Mouse (Mus musculus): ENCODE results near the gene Taf8.
"Not testable (repeated sequence)": the region's sequence is repeated elsewhere in the genome, so short reads cannot be mapped to it uniquely, and the experiment has no call there.

The Taf8 gene

DNA sequence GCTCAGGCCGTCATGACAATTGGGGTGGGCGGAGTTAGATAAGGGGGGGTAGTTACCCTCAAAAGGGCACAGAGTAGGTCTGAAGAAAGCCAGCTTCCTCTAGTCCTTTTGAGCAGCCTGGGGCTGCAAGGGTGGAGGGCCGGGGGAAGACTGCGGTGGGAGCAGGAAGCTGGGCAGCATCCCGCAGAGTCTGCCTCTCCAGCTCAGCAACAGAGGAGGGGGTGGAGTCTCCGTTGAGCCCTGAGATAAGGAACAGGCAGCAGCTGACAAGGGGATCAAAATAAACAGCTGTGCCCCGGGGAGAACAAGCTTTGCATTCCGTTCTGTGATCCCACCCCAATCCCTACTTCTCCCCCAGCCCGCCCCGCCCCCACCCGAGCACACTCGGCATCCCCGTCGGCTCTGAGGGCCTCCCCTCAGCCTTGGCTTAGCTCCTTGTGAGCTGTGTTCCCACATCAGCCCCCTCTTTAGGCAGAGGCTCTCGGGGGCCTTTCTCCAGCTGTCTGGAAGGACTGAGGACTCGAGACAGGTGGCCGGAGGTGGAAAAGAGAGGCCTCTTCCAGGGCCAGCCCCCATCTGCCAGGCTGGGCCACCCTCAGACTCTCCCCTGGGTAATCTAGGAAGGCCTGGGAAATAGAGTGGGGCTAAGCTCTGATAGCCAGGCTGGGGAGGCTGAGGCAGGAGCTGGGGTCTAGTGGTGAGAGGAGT, 19.6 kb upstream of the Taf8 start:
- DNase-seq (ENCODE audit: extremely low spot score, low read depth, low spot score), result peak; percentile 14

DNA sequence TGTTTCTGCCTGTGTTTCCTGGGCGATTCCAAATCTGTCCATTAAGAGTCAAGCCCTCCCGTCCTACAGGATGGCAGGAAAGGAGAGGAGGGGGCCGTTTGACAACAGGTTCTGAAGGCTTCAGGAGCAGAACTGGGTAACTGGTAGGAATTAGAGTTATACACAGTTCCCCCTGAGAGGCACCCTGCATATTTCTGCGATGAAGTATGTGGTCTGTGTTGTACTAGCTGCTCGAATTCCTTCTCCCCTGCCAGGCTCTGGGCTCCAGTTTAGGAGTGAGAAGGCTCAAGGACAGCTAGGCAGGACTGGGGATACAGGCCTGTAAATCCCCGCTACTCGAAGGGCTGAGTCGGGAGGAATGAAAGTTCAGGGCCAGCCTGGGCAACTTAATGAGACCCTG, 16.1 kb upstream of the Taf8 start:
- no peak for DNase-seq (ENCODE audit: extremely low spot score, low read depth, low spot score)

DNA sequence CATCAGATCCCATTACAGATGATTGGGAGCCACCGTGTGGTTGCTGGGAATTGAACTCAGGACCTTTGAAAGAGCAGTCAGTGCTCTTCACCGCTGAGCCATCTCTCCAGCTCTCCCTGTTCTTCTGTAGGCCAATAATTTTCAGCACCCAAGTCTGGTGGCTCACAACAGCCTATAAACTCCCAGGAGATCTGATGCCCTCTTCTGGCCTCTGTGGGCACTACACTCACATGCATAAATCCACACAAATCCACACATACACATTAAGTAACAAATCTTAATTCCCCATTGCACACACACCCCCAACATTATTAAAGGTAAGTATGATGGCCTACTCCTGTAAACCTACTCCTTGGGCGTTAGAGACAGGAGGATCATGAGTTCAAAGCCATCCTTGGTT, 14.1 kb upstream of the Taf8 start:
- no peak for DNase-seq (ENCODE audit: extremely low spot score, low read depth, low spot score)

DNA sequence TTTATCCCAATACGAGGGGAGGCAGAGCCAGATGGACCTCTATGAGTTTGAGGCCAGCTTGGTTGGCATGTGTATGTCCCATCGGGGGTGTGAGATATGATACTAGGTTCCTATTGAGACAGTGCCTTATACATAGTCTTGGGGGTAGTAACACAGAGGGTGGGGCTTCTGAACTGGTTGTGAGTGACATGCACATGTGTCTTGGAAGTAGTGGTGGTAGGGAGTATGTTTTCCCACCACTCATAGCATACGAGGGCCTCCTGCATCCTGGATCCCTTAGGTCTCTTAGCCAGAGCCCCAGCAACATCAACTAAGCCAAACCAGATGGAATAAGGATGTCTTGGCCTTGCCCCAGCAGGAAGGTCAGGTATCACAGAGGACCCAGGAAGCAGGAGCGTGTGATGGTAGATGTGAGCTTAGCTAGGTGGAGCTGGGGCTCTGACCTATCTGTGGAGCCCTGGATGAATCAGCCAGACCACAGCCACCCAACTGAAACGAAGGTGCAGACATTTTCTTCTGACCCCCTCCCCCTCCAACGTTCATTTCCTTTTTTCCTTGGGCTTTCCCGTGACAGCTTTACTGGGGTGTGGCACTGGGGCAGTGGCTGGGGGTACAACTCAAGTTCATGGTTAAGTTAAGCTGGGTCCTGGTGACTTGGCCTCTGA, 13.2 kb upstream of the Taf8 start:
- DNase-seq (ENCODE audit: extremely low spot score, low read depth, low spot score), result no peak

DNA sequence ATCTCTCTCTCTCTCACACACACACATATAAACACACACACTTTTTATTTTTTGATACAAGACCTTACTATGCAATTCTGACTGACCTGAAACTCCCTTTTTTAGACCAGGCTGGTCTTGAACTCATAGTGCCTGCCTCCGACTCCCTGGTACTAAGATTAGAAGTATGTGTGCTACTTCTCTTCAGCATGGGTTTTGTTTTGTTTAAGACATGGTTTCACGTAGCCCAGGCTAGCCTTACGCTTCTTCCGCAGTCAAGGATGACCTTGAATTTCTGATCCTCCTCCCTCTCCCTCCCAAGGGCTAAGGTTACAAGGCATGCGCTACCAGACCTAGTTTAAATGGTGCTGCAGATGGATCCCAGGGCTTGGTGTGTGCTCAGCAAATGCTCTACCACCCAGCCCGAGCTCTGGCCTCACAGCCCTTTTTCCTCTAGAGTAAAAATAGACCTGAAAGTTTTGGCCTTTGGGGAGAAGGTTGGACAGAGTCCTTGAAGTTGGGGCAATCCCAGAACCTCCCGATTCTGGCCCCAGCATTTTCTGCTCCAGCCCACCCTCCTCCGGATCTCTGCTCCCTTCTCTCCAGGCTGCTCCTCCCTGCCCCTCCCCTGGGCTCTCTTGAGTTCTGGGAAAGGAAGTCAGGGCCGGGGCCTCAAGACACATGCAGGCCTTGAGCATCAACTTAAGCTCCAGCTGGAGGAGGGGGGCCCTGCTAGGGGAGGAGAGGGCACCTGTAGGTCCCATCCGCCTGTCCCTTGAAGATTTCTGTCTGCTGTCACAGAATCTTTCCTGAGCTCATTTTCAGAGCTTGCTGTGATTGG, 11.1 kb upstream of the Taf8 start:
- DNase-seq (ENCODE audit: extremely low spot score, low read depth, low spot score), result no peak

DNA sequence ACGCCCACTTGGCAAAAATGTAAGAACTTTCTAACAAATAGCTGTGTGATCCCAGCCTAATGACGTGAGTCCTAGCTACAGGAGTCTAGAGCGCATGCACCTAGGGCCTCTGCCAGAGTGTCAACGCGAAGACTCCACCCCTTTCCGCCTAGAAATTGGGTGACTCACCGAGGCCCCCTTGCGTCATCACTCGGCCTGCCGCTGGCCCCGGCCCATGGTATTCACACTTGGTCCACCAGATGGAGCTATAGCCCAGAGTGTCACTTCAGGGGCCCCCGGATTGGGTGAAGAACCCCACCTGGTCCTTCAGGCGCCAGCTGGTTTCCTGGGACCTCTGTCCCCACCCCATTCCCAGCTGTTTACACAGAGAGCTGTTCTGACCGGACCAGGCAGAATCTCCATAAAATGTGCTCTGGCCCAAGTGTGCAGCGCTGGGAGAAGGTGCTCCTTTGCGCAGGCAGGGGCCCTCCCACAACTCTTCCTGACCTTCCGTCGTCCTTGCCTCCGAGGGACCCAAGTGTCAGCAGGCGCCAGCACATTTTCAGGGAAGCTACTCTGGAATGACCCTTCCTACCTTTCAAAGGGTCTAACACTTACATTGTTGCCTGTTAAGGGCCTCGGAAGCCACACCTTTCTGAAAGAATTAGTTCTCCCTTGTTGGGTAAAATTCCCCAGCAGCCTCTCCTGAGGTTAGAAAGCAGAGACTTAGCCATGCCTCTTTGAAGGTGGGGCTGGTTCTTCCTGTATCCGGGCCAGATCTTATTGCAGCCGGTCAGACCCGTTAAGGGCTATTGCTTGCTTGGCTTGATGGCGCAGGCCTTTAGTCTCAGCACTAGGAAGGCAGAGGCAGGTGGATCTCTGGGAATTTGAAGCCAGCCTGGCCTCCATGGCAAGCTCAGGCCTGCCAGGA, 9.3 kb upstream of the Taf8 start:
- DNase-seq (ENCODE audit: extremely low spot score, low read depth, low spot score), result peak; percentile 88

DNA sequence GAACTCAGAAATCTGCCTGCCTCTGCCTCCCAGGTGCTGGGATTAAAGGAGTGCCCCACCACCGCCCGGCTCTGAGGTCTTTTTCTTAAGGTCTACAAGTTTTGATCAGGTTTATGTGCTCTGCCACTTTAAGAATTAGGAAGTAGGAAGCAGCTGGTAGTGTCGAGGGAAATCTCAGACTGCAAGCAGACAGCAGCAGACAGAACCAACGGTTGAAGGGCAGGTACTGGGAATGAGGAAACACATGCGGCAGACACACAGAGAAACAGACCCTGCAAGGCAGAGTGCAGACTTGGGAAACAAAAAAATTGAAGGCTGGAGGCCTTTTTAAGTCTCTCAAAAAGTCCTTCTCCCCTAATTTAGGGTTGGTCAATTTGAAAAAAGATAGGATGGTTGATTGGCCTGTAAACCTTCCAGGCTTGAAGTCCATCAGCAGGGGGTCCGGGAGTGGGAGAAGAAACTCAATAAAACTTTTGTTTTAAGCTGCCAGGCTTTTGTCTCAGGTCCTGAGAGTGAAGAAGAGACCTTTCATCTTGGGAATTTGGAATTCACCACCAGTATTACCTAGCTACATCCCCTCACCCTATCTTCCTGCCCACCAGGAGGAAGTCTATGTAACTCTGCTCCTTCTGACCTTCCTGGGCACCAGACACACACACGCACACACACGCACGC, 7.1 kb upstream of the Taf8 start:
- no peak for DNase-seq (ENCODE audit: extremely low spot score, low read depth, low spot score)

DNA sequence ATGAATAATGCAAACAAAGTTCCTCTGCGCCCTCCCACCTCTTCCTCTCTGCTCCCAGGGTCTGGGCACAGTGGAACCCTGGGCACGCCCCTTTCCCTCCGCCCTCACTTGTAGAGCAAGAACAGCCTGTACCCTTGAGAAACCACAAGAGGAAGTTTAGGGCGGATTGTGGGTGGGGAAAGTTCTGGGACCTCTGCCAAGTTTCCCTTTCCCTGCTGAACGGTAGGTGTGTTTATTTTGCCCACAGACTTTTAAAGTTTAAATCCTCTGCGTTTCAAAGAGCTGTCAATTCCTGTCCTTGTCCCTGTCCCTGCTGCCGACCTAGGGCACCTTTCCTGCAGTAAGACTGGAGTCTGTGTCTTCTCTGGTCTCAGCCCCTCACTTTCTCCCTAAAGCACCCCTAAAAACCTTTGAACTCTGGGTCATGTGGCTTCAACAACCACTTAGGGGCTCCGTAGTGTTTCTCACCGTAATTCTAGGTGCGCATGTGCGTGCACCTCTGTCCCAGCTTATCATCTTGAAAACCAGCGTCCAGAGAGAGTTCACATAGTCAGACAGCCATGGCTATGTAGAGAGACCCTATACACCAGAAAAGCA, 6.0 kb upstream of the Taf8 start:
- no peak for DNase-seq (ENCODE audit: extremely low spot score, low read depth, low spot score)

DNA sequence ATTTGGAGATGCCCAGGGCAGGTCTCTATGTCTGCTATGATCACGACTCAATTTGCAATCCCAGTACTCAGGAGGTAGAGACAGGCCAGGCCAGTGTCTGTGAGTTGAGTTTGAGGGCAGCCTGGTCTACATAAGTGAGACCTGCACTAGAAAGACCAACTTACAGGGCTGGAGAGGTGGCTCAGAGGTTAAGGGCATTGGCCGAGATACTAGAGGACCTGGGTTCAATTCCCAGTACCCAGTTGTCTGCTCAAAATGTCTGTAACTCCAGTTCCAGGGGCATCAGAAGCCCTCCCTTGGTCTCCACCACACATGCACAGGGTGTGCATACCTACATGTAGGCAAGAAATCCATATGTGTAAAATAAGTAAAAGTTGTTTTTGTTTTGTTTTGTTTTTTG, 5.4 kb upstream of the Taf8 start:
- no peak for DNase-seq (ENCODE audit: extremely low spot score, low read depth, low spot score)

DNA sequence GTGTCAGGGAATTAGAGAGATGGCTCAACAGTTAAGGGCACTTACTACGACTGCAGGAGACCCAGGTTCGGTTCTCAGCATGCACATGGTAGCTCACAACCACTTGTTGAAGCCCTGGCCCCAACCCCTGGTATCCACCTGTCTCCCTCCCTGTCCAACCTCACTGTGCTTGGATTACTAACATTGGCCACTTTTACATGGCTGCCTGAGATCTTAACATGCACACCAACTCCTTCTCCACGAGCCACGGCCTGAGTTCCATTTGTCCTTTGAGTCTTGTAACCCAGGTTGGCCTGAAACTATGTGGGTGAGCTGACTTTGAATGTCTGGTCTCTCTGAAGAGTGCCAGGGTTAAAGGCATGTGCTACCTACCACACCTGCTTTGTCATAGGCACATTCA, 4.6 kb upstream of the Taf8 start:
- DNase-seq (ENCODE audit: extremely low spot score, low read depth, low spot score), result no peak

DNA sequence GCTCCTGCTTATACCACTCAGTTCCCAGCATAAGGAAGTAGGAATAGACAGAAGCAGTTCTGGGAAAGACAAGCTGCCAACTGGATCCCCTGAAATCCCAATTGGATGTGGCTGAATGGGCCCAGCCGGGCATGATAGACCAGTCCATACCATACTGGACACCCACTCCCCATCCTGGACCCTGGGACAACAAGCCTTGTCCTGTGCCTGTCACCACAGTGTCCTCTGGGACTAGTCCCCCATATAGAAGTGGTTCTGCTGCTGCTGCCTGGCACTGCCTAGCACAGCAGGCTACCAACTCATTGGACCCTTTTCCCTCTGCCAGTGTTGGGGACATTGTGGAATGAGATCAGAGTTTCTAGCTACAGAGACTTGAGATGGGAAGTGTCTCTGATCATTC, 4.0 kb upstream of the Taf8 start:
- no peak for DNase-seq (ENCODE audit: extremely low spot score, low read depth, low spot score)

DNA sequence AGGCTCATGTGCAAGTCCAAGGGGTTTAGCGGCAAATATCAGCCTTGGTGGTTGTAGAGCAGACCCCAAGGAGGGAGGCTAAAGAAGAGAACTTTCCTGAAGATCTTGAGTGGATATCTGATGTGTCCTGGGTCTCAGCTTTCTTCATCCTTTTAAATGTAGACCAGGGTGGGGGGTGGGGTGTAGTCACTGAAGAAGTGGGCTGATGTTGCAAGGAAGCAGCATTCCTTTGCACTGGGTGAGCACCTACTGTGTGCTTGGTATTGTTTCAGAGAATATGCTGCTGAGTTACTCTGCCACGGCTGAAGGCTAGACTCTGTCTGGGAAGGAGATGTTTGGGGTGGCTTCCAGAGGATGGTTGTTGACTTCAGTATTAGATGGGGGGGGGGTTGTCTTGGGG, 3.5 kb upstream of the Taf8 start:
- DNase-seq (ENCODE audit: extremely low spot score, low read depth, low spot score), result no peak

DNA sequence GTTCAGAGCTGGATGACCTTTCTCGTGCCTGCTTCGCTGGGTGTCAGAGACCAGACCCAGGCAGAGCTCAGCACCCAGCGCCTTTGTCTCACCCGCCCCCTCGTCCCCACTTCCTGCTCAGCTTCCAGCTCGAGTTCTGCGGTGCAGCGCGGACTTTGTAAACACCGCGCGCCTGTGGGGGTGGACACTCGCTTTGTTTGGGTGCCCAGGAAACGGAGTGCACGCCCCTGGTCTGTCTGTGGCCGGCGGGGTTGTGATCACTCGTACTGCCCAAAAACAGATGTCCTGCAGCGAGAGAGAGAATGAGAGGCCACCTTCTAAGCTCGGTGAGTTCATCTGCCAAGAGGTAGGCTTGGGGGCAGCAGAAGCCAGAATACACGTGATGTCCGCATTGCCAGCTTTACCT, 2.9 kb upstream of the Taf8 start, which contains the start of gene Ccnd3:
TSS of gene Ccnd3 (plus strand) at position 111 of the 406 bp plus-strand sequence.
- no peak for DNase-seq (ENCODE audit: extremely low spot score, low read depth, low spot score)

DNA sequence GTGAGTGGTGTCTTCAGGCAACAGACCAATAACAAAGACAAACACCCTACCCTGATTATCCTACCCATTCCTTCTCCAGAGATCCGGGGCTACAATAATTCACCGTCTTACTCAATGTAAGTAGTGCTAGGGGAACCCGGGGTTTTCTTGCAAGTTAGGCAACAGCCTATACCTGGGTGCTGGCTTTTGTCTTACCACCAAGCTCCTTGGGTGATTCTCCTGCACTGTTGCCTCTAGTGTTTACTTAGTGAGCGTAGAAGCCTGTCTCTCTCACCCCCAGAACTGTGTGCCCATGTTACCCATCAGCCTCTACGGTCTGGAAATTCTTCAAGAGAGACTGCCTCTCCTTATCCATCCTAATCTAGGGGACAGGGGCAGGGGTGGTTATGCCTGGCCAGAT, 2.1 kb upstream of the Taf8 start:
- DNase-seq (ENCODE audit: extremely low spot score, low read depth, low spot score), result no peak

DNA sequence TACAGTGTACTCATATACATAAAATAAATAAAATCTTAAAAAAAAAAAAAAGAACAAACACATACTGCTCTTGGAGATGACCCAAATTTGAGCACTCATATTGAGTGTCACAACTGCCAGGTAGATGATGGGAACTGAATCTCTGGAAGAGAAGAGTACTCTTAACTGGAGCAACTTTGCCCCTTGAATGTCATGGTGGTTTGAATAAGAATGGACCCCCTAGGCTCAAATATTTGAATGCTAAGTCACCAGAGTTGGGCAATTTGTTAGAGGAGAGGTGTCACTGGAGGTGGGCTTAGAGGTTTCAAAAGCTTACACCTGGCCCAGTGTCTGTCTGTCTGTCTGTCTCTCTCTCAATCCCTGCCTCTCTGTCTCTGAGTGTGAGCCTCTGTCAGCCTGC, 1.6 kb upstream of the Taf8 start:
- DNase-seq (ENCODE audit: extremely low spot score, low read depth, low spot score), result no peak

DNA sequence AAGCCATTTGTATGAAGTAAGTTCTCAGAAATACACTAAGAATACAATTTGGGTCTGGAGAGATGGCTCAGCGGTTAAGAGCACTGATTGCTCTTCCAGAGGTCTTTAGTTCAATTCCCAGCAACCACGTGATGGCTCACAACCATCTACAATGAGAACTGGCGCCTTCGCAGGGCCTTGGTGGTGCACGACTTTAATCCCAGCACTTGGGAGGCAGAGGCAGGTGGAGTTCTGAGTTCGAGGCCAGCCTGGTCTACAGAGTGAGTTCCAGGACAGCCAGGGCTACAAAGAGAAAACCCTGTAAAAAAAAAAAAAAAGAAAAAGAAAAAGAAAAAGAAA, 584 bp upstream of the Taf8 start:
- not testable (repeated sequence) for DNase-seq (ENCODE audit: extremely low spot score, low read depth, low spot score)

DNA sequence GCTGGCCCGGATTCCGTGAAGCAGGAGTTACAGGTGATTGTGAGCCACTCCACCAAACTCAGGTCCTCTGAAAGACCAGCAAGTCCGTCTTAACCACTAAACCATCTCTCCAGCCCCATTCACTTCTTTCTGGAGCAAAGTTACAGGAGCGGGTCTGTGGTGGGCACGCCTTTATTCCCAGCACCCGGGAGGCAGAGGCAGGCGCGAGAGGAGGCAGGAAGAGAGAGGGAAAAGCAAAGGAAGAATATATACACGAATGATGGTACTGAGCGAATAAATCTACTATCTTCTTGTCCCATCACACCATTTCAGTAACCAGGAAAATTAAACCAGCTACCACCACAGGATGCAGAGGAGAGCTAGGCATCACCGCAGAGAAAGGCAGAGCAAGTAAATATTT, 561 bp downstream of the Taf8 start:
- DNase-seq (ENCODE audit: extremely low spot score, low read depth, low spot score), result no peak

DNA sequence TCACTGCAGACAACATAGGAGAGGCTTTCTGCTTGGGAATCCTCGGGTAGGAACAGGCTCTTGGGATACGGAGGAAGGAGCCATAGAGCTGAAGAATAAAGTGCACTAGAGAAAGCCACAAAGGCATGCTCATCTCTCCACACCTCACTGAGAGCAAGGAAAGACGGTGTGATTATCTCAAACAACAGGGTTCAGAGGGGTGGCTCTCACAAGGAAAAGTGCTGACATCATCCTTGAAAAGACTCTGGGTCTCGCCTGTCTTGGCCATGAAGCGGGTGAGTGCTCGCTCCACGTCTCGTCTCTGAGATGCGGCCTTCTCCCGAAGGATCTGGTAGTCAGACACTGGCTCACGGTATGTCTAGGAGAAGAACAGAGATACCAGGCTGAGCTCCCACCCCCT, 8.0 kb downstream of the Taf8 start:
- DNase-seq (ENCODE audit: extremely low spot score, low read depth, low spot score), result no peak

DNA sequence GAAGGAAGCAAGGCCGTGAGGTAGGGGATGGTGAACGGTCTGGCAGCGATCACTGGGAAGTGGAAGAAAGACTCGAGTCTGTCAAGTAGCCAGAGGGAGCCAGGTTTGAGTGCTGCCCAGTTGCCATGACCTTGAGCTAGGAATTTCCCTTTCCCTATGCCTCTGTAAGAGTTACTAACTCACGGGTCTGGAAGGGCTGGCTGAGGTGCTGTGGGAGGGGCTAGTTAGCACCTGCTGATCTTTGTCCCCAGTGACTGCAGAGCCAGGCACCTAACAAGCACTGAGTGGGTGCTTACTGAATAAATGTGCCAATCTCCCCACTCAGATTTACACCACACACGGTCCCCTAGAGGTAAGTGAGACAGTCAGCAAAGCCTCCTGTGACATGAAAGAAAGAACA, 8.4 kb downstream of the Taf8 start:
- no peak for DNase-seq (ENCODE audit: extremely low spot score, low read depth, low spot score)

DNA sequence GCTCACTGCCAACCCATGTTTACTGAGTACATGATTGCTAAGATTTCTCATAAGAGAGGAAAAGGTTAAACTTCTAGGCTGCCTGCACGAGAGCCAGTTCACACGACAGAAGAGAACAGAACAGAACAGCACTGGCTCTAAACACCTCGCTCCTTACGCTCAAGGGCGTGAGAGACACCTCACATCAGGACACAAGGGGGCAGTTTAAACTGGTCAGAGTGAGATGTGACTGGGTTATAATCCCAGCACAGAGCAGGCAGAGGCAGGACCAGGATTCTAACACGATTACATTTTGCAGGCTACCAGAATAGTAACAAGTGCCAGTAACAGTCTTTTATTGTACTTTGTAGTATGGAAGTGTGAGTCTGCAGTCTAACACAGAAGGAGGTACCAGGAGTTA, 9.4 kb downstream of the Taf8 start:
- DNase-seq (ENCODE audit: extremely low spot score, low read depth, low spot score), result no peak

Data from hindlimb bud, embryonic 11.5 days (tissue).